Mouse (Mus musculus) kidney, adult 2 months (tissue): ENCODE measurements around the gene Tmem50b. TPM values are rescaled to one million over a fixed set of nuclear protein-coding genes. Genes with fewer than 3 reads are reported as not detected.
A peak's percentile ranks its signal among the peaks of the same experiment; 100 is the strongest.

Experiments
- DNase-seq: peaks from one replicate; pipeline ENCODE4 v3.0.0; 2021
- H3K27ac ChIP-seq: fragments of 200-500 bp; 2 replicates; pipeline ENCODE4 v1.5.1; 2012; ENCODE audit warnings: low read depth, low read length, control low read depth, inconsistent platforms; ENCODE audit not compliant: insufficient read depth
- H3K27me3 ChIP-seq: fragments of 200-500 bp; replicated peaks from 2 replicates; pipeline ENCODE4 v1.6.1; 2012; ENCODE audit warnings: mild to moderate bottlenecking, moderate library complexity, low read length, inconsistent platforms; ENCODE audit not compliant: control insufficient read depth, insufficient read depth
- H3K36me3 ChIP-seq: fragments of 200-500 bp; 2 replicates; pipeline ENCODE4 v1.6.1; 2012; ENCODE audit warnings: mild to moderate bottlenecking, moderate library complexity, low read length, inconsistent platforms; ENCODE audit not compliant: control insufficient read depth, insufficient read depth
- H3K4me1 ChIP-seq: fragments of 200-500 bp; 2 replicates; pipeline ENCODE4 v1.6.1; 2011; ENCODE audit warnings: low read length; ENCODE audit not compliant: control insufficient read depth, insufficient read depth
- H3K4me3 ChIP-seq: fragments of 200-500 bp; 2 replicates; pipeline ENCODE4 v1.5.1; 2011; ENCODE audit warnings: mild to moderate bottlenecking, low read depth, low read length, control low read depth; ENCODE audit not compliant: insufficient read depth
- CTCF ChIP-seq: fragments of 200-500 bp; conservative IDR thresholded peaks from 2 replicates; pipeline ENCODE4 v1.5.1; 2011; ENCODE audit warnings: low read depth, mild to moderate bottlenecking, control low read depth, low read length, moderate library complexity, mixed read lengths; ENCODE audit not compliant: insufficient read depth, insufficient read length
- POLR2A ChIP-seq: fragments of 200-500 bp; IDR thresholded peaks from one replicate; pipeline ENCODE4 v1.6.1; 2011; ENCODE audit warnings: low read depth, low read length, control low read depth
- WGBS: fragments of 180-500 bp; shearing (Covaris S2); methylation state at CpG from one replicate; pipeline ENCODE4 v1.1.7; 2018; 5-methylcytosine and 5-hydroxymethylcytosine counted together
- polyA plus RNA-seq: library from polyadenylated mRNA; depleted of rRNA; stranded (reverse); fragments of >200 nt; gene quantifications from 2 replicates; pipeline ENCODE4 v1.2.3, GENCODE M21; 2012

Tmem50b gene
- polyA plus RNA-seq, 1 experiment, result 40.7 TPM

- Histone ChIP-seq H3K27ac (no peak overlapping the region), H3K36me3 (no peaks in the 10 kb centered on the region), H3K4me3 (no peak overlapping the region), H3K27me3 (no peaks in the 10 kb centered on the region), H3K4me1 (peaks cover 10% of the 10 kb centered on the region; the same call in 1 of the 2 replicates)
- WGBS, result 84% methylated on average over 8 of the region's 8 CpGs
- TF ChIP-seq POLR2A, result no peak
- no peak for TF ChIP-seq CTCF
- no peak for DNase-seq
Observed at GRCm38 (mm10) chr16:91555017-91555605, 42.5 kb downstream of the Tmem50b start.

GRCm38 (mm10) chr16:91553625-91554024 is 44.0 kb downstream of the Tmem50b start:
- peaks cover 14% of the 10 kb centered on the region; the same call in 1 of the 2 replicates for H3K4me1 ChIP-seq
- WGBS, result 55% methylated on average over 12 of the region's 12 CpGs
- no peak for TF ChIP-seq POLR2A
- no peak for TF ChIP-seq CTCF
- no peaks in the 10 kb centered on the region for H3K36me3 ChIP-seq
- DNase-seq, result peak; percentile 82
- no peak overlapping the region for H3K4me3 ChIP-seq
- H3K27ac ChIP-seq, result peak overlapping the region; percentile 7; the same call in 1 of the 2 replicates
- H3K27me3 ChIP-seq, result no peaks in the 10 kb centered on the region

- Histone ChIP-seq H3K36me3 (no peaks in the 10 kb centered on the region), H3K4me3 (no peak overlapping the region), H3K4me1 (peaks cover 19% of the 10 kb centered on the region), H3K27ac (no peak overlapping the region), H3K27me3 (no peaks in the 10 kb centered on the region)
- TF ChIP-seq POLR2A (no peak), CTCF (no peak)
- DNase-seq, result no peak
- 77% methylated on average over 9 of the region's 9 CpGs for WGBS
Observed at GRCm38 (mm10) chr16:91552072-91552471, 45.5 kb downstream of the Tmem50b start.

- no peak for TF ChIP-seq POLR2A
- TF ChIP-seq CTCF, result no peak
- Histone ChIP-seq H3K4me1 (peaks cover 21% of the 10 kb centered on the region), H3K36me3 (no peaks in the 10 kb centered on the region), H3K4me3 (no peak overlapping the region), H3K27me3 (no peaks in the 10 kb centered on the region), H3K27ac (no peak overlapping the region)
- DNase-seq, result no peak
- WGBS, result 74% methylated on average over 10 of the region's 10 CpGs
Observed at GRCm38 (mm10) chr16:91551081-91551524, 46.5 kb downstream of the Tmem50b start.

GRCm38 (mm10) chr16:91549616-91550015 is 48.0 kb downstream of the Tmem50b start:
- TF ChIP-seq CTCF, result no peak
- TF ChIP-seq POLR2A, result no peak
- Histone ChIP-seq H3K4me1 (peaks cover 15% of the 10 kb centered on the region), H3K27me3 (no peaks in the 10 kb centered on the region), H3K36me3 (no peaks in the 10 kb centered on the region), H3K4me3 (no peak overlapping the region), H3K27ac (no peak overlapping the region)
- WGBS, result 66% methylated on average over 5 of the region's 5 CpGs
- DNase-seq, result no peak

GRCm38 (mm10) chr16:91548996-91549395 is 48.6 kb downstream of the Tmem50b start:
- WGBS, result 68% methylated on average over 2 of the region's 2 CpGs
- DNase-seq, result no peak
- no peak overlapping the region; the same call in 1 of the 2 replicates for H3K27ac ChIP-seq
- TF ChIP-seq CTCF (no peak), POLR2A (no peak)
- H3K36me3 ChIP-seq, result no peaks in the 10 kb centered on the region
- no peaks in the 10 kb centered on the region for H3K27me3 ChIP-seq
- H3K4me3 ChIP-seq, result peak overlapping the region; percentile 31; the same call in 1 of the 2 replicates
- H3K4me1 ChIP-seq, result peaks cover 15% of the 10 kb centered on the region

- Histone ChIP-seq H3K4me3 (peak overlapping the region; percentile 31; the same call in 1 of the 2 replicates), H3K27me3 (no peaks in the 10 kb centered on the region), H3K36me3 (no peaks in the 10 kb centered on the region), H3K27ac (no peak overlapping the region; the same call in 1 of the 2 replicates), H3K4me1 (peaks cover 15% of the 10 kb centered on the region)
- TF ChIP-seq POLR2A, result no peak
- no peak for TF ChIP-seq CTCF
- 38% methylated on average over 5 of the region's 5 CpGs for WGBS
- no peak for DNase-seq
Observed at GRCm38 (mm10) chr16:91548586-91548985, 49.0 kb downstream of the Tmem50b start.
